Mouse (Mus musculus): Measurements from ENCODE around the gene Lrp10.

- peak; percentile 35; the same call in 1 of the 2 replicates for TF ChIP-seq CTCF (IDR thresholded peaks at IDR 0.05; ENCODE audit: borderline replicate concordance, extremely low read depth, insufficient read depth, insufficient read length)
- TF ChIP-seq POLR2A (IDR thresholded peaks at IDR 0.05; ENCODE audit: borderline replicate concordance, extremely low read depth, insufficient read depth, insufficient read length, poor library complexity, severe bottlenecking) = no peak
These were observed 46.3 kb upstream of the Lrp10 start, which contains the start of gene Slc7a7 for GRCm38 (mm10) chr14:54417623-54418081.
